Mouse (Mus musculus) lung, embryonic 14.5 days (tissue): ENCODE data around the gene Nmnat2. TPM values are rescaled to one million over a fixed set of nuclear protein-coding genes. Genes with fewer than 3 reads are reported as not detected.
A peak's percentile ranks its signal among the peaks of the same experiment; 100 is the strongest.

ENCODE experiments used
- ATAC-seq: fragments of 200-750 bp; cut with Nextera tagmentation; 2 replicates; pipeline ENCODE4 v1.8.0; 2017; ENCODE audit warnings: mild to moderate bottlenecking, moderate TSS enrichment, moderate library complexity; ENCODE audit not compliant: insufficient read depth
- DNase-seq: peaks from one replicate; pipeline ENCODE4 v3.0.0-alpha.2; 2015
- H3K27ac ChIP-seq: fragments of 300-500 bp; sonication (generic); 2 replicates; pipeline ENCODE4 v1.5.1; 2014; ENCODE audit warnings: low read depth, mild to moderate bottlenecking, moderate library complexity
- H3K27me3 ChIP-seq: fragments of 300-500 bp; sonication (generic); 2 replicates; pipeline ENCODE4 v1.6.1; 2014; ENCODE audit warnings: low read length, control low read depth; ENCODE audit not compliant: insufficient read depth
- H3K36me3 ChIP-seq: fragments of 300-500 bp; sonication (generic); 2 replicates; pipeline ENCODE4 v1.6.1; 2014; ENCODE audit warnings: control low read depth; ENCODE audit not compliant: insufficient read depth
- H3K4me1 ChIP-seq: fragments of 300-500 bp; sonication (generic); 2 replicates; pipeline ENCODE4 v1.6.1; 2014; ENCODE audit warnings: antibody characterized with exemption, control low read depth; ENCODE audit not compliant: insufficient read depth
- H3K4me2 ChIP-seq: fragments of 300-500 bp; sonication (generic); 2 replicates; pipeline ENCODE4 v1.6.1; 2014; ENCODE audit warnings: mild to moderate bottlenecking
- H3K4me3 ChIP-seq: fragments of 300-500 bp; sonication (generic); 2 replicates; pipeline ENCODE4 v1.5.1; 2014; ENCODE audit warnings: low read depth, low read length
- H3K9ac ChIP-seq: fragments of 300-500 bp; sonication (generic); 2 replicates; pipeline ENCODE4 v1.6.1; 2014
- H3K9me3 ChIP-seq: fragments of 300-500 bp; sonication (generic); 2 replicates; pipeline ENCODE4 v1.6.1; 2016; ENCODE audit warnings: low read depth, low read length, control low read depth
- CTCF ChIP-seq: IDR thresholded peaks from 2 replicates; pipeline ENCODE4 v1.5.1; 2016; ENCODE audit warnings: antibody characterized with exemption, low read depth
- WGBS: fragments of 180-500 bp; shearing (Covaris S2); extraction: QIAGEN DNeasy Blood & Tissue Kit; methylation state at CpG from one replicate; pipeline ENCODE4 v1.1.7; 2014; 5-methylcytosine and 5-hydroxymethylcytosine counted together
- polyA plus RNA-seq: library from polyadenylated mRNA; unstranded; fragments of >200 nt; fragmentation: Nextera tagmentation; extraction: Ambion mirVana; gene quantifications from 2 replicates; pipeline ENCODE4 v1.2.1, GENCODE M21; 2014

Nmnat2 gene
- polyA plus RNA-seq, 1 experiment from 2014 or later, result 3.6 TPM

DNA sequence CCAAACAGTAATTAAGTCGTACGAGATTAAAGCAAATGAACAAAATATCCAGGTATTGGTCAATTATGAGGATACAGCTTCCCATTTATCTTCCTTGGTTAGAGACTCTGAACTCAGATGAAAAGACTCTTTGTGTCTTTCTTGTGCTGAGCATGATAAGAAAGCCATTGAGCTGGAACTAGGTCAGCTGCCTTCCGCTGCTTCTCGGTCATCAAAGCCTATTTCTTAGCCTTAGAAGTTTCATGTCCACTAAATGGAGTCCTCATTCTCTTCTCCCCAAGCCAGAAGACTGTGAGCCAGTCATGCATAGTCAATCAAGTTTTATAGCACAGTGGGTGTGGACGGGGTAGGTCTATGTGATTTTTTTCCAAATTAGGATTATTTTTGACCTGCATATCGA, 19.3 kb upstream of the Nmnat2 start:
- TF ChIP-seq CTCF, result no peak
- Histone ChIP-seq H3K4me3 (no peak overlapping the region), H3K9me3 (no peaks in the 10 kb centered on the region), H3K36me3 (no peaks in the 10 kb centered on the region), H3K27me3 (no peaks in the 10 kb centered on the region), H3K4me2 (no peak overlapping the region), H3K9ac (no peak overlapping the region), H3K27ac (no peak overlapping the region), H3K4me1 (no peaks in the 10 kb centered on the region; the same call in 1 of the 2 replicates)
- WGBS, result 72% methylated on average over 6 of the region's 6 CpGs
- DNase-seq (no peak), ATAC-seq (no peak)

DNA sequence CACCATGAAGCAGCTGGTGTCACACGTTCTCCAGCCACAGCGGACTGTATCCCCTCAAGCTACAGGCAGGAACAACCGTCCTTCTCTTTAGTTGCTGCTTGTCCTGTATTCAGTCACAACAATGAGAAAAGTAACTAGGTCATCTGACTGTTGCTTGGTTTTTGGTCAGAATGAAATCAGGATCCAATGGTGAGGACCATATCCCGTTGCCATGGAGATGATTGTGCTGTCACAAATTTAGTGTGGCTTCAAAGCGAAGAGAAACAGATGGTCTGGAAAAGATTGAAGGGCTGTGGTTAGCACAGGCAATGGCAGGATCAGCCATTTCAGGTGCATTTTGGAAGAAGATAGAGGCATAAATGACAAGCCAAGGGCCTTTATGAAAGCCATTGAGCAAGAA, 18.4 kb upstream of the Nmnat2 start:
- TF ChIP-seq CTCF, result no peak
- Histone ChIP-seq H3K4me3 (no peak overlapping the region), H3K27me3 (no peaks in the 10 kb centered on the region), H3K9me3 (no peaks in the 10 kb centered on the region), H3K9ac (no peak overlapping the region), H3K4me2 (no peak overlapping the region), H3K27ac (no peak overlapping the region), H3K4me1 (no peaks in the 10 kb centered on the region; the same call in 1 of the 2 replicates), H3K36me3 (no peaks in the 10 kb centered on the region)
- 76% methylated on average over 5 of the region's 5 CpGs for WGBS
- no peak for DNase-seq
- no peak for ATAC-seq

GRCm38 (mm10) chr1:152942977-152943376, 11.8 kb upstream of the Nmnat2 start:
- Histone ChIP-seq H3K4me2 (no peak overlapping the region), H3K36me3 (no peaks in the 10 kb centered on the region), H3K9me3 (no peaks in the 10 kb centered on the region), H3K4me3 (no peak overlapping the region), H3K27ac (no peak overlapping the region), H3K9ac (no peak overlapping the region), H3K27me3 (no peaks in the 10 kb centered on the region), H3K4me1 (no peaks in the 10 kb centered on the region)
- DNase-seq, result no peak
- 45% methylated on average over 4 of the region's 4 CpGs for WGBS
- TF ChIP-seq CTCF, result no peak
- no peak for ATAC-seq

DNA sequence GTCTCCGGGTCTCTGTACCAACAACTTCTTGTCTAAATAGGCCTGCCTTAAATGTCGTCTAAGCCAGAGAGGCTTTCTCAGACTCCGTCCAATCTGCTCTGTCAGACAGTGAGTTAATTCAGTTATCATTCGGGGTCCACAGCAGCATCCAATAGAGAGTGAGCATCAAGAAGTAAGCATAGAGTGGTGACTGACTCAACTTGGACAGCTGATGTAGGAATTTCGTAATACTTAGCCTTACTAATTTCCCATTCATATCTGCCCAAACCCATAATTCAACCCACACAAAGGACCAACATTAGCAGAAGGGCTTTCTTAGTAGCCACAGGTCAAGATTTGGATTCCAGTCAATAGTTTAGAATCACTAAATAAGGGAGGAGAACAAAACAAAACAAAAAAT, 626 bp upstream of the Nmnat2 start:
- WGBS, result 67% methylated on average over 5 of the region's 5 CpGs
- no peak for ATAC-seq
- TF ChIP-seq CTCF, result no peak

GRCm38 (mm10) chr1:152955564-152956211, 895 bp downstream of the Nmnat2 start:
- TF ChIP-seq CTCF, result no peak
- no peak overlapping the region for H3K27ac ChIP-seq
- H3K4me1 ChIP-seq, result 0 out of 2 replicates have a peak, but pooled peaks cover 10% of the 10 kb centered on the region
- H3K36me3 ChIP-seq, result no peaks in the 10 kb centered on the region
- peaks cover 30% of the 10 kb centered on the region for H3K27me3 ChIP-seq
- H3K4me3 ChIP-seq, result peak overlapping the region; percentile 44
- H3K4me2 ChIP-seq, result peak overlapping the region; percentile 70
- ATAC-seq (peak; percentile 41), DNase-seq (no peak)
- WGBS, result 1% methylated on average over 40 of the region's 40 CpGs
- no peaks in the 10 kb centered on the region for H3K9me3 ChIP-seq
- H3K9ac ChIP-seq, result no peak overlapping the region

More for the DNA sequence above, 626 bp upstream of the Nmnat2 start:
- Histone ChIP-seq H3K27ac (no peak overlapping the region), H3K4me3 (no peak overlapping the region), H3K4me1 (0 out of 2 replicates have a peak, but pooled peaks cover 10% of the 10 kb centered on the region), H3K9me3 (no peaks in the 10 kb centered on the region), H3K27me3 (peaks cover 30% of the 10 kb centered on the region), H3K4me2 (no peak overlapping the region), H3K36me3 (no peaks in the 10 kb centered on the region), H3K9ac (no peak overlapping the region)
- DNase-seq, result no peak

GRCm38 (mm10) chr1:152956221-152956620, 1.4 kb downstream of the Nmnat2 start:
- Histone ChIP-seq H3K9me3 (no peaks in the 10 kb centered on the region), H3K27me3 (peaks cover 30% of the 10 kb centered on the region), H3K4me2 (peak overlapping the region; percentile 70), H3K4me3 (peak overlapping the region; percentile 44), H3K9ac (no peak overlapping the region), H3K4me1 (0 out of 2 replicates have a peak, but pooled peaks cover 10% of the 10 kb centered on the region), H3K27ac (no peak overlapping the region), H3K36me3 (no peaks in the 10 kb centered on the region)
- ATAC-seq (peak; percentile 56; the same call in 1 of the 2 replicates), DNase-seq (peak; percentile 89)
- WGBS, result 6% methylated on average over 14 of the region's 14 CpGs
- no peak for TF ChIP-seq CTCF

- H3K27me3 ChIP-seq, result no peaks in the 10 kb centered on the region
- no peak for ATAC-seq
Measured at GRCm38 (mm10) chr1:152964344-152964743, 9.6 kb downstream of the Nmnat2 start.

More at GRCm38 (mm10) chr1:152964344-152964743, 9.6 kb downstream of the Nmnat2 start:
- no peak for TF ChIP-seq CTCF
- H3K4me2 ChIP-seq, result no peak overlapping the region
- H3K4me1 ChIP-seq, result no peaks in the 10 kb centered on the region
- WGBS, result 75% methylated on average over 10 of the region's 10 CpGs
- H3K9ac ChIP-seq, result no peak overlapping the region
- H3K4me3 ChIP-seq, result no peak overlapping the region
- no peak for DNase-seq
- H3K9me3 ChIP-seq, result no peaks in the 10 kb centered on the region
- no peak overlapping the region for H3K27ac ChIP-seq
- no peaks in the 10 kb centered on the region for H3K36me3 ChIP-seq
